Mouse (Mus musculus) embryonic stem cell, embryonic (primary cell): ENCODE measurements at regions not wholly inside any gene's neighbourhood (a gene's known extent, or its start where the extent isn't known, plus 50 kb on each side); places are given as distances from the start of the nearest gene placed in this dataset.

Experiments used
- CTCF ChIA-PET, 4 experiments: fragments of 300-600 bp in 2 of 4; fragments of 350-600 bp in 2 of 4; sonication (Branson Sonifier 250); formaldehyde crosslinking; loops; one replicate each; lab custom pipeline; 2022; ENCODE audit warnings: inconsistent platforms in 2 of 4; lab: Charles Lee
- POLR2A ChIA-PET, 4 experiments: fragments of 300-600 bp in 2 of 4; fragments of 350-600 bp in 2 of 4; sonication (Branson Sonifier 250); formaldehyde crosslinking; loops; one replicate each; lab custom pipeline; 2022; ENCODE audit warnings: antibody characterized with exemption in 4 of 4, inconsistent platforms in 1 of 4; lab: Charles Lee

GRCm38 (mm10) chr12:94420918-94421317 lies 1271.1 kb upstream of the Flrt2 start:
- ChIA-PET CTCF (no interaction called here), POLR2A (no interaction called here)

GRCm38 (mm10) chr12:94421743-94422142 lies 1270.3 kb upstream of the Flrt2 start:
- ChIA-PET POLR2A (interaction anchor here in 1 of 4 experiments (0.7 kb wide), 1 partner anchor 718 kb away, joined by 3 read pairs; no protein-coding TSS in a partner anchor), CTCF (no interaction called here)

DNA sequence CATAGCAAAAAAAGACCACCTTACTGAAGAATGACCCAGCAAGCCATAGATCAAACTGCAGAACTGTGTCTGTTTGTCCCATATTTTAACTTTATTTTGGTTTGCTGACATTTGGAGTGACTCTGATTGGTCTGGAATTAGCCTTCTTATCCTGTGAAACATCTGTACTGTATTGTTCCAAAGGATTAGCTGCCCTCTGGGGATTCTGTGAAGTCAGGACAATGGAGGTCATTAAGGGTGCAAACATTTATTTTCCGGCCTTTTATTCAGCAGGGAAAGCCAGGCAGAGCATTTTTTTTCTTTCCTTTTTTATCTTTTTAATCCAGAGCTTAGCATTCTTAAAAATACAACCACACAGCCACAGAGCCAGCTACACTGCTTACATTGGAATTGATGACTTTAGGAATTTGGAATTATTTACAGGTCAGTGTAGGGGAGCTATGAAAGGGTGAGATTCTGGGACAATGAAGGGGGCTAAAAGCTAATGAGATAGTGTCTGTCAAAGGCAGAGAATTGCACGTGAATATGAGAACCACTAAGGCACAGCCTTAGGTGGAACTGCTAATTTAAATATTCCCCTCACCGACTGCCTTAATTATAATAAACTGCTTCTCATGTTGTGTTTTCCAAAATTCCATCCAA lies 1267.6 kb upstream of the Flrt2 start:
- POLR2A ChIA-PET, result no interaction called here
- CTCF ChIA-PET, result no interaction called here

- POLR2A ChIA-PET, result no interaction called here
- CTCF ChIA-PET, result no interaction called here
Observed at GRCm38 (mm10) chr12:94449517-94449916, 1242.5 kb upstream of the Flrt2 start.

- CTCF ChIA-PET, result no interaction called here
- POLR2A ChIA-PET, result interaction anchor here in 1 of 4 experiments (0.6 kb wide), 1 partner anchor 1051 kb away, joined by 3 read pairs; no protein-coding TSS in a partner anchor
Observed at GRCm38 (mm10) chr12:94468027-94468426, 1224.0 kb upstream of the Flrt2 start.

DNA sequence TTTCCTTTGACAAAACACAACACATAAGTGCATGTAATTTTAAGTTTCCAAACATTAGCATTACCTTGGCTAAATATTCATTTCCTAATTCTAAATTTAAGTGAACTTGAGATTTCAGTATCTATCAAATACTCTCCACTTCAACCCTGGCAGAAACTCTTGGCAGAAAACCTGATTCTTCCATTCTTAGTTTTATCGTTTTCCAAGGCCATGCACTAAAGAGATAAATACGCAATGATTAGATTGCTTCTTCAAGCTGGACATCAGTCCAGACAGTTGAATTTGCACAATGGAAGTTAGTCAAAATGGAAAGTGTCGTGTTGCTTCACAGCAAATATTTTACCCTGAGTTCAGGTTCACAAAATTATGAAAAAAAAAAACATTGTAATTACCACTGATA lies 1223.4 kb upstream of the Flrt2 start:
- ChIA-PET CTCF (no interaction called here), POLR2A (no interaction called here)

GRCm38 (mm10) chr12:94469850-94470249 lies 1222.2 kb upstream of the Flrt2 start:
- POLR2A ChIA-PET, result no interaction called here
- CTCF ChIA-PET, result no interaction called here

GRCm38 (mm10) chr12:94470981-94471380 lies 1221.0 kb upstream of the Flrt2 start:
- ChIA-PET CTCF (no interaction called here), POLR2A (no interaction called here)

GRCm38 (mm10) chr12:94488721-94489120 lies 1203.3 kb upstream of the Flrt2 start:
- ChIA-PET POLR2A (no interaction called here), CTCF (no interaction called here)

- CTCF ChIA-PET, result no interaction called here
- POLR2A ChIA-PET, result no interaction called here
Observed at GRCm38 (mm10) chr12:94508099-94508498, 1183.9 kb upstream of the Flrt2 start.

- ChIA-PET CTCF (no interaction called here), POLR2A (no interaction called here)
Observed at GRCm38 (mm10) chr12:94509855-94510254, 1182.2 kb upstream of the Flrt2 start.

GRCm38 (mm10) chr12:94544706-94545105 lies 1147.3 kb upstream of the Flrt2 start:
- CTCF ChIA-PET, result no interaction called here
- POLR2A ChIA-PET, result no interaction called here

DNA sequence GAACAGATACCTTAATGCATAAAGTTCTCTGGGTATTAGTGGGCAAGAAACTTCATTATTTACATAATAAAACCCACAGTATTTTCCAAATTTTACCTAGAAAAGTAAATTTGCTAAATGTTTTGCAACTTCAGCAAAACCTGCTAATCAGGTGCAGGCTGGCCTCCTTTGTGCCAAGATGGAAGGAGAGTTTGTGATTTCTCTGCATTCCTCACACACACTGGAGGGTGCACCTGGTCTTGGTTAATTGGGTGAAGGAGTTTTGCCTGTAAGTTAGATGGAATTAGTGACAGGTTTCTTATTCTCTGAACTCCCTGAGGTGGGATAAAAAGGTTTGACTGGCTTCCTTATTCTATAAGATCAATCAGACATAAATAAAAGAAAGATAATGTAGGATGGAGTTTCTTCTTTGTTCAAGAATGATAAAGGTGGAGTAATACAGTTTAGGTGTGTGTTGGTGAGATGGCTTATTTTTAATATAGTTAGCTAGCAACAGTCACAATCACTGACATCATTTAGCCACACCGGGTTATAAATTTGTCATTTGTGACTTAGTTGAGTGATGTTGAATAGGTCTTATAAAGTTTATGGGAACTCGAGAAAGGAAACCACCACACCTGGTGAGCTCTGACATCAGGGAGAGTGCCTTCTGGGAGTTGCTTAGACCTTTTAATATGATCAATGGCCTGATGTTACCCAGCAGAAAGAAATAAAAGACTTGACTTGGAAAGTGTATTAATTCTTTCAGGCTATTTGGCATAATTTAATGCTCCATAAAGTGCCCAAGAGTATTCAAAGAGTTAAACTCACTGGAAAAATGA lies 1131.4 kb upstream of the Flrt2 start:
- POLR2A ChIA-PET, result no interaction called here
- CTCF ChIA-PET, result no interaction called here

DNA sequence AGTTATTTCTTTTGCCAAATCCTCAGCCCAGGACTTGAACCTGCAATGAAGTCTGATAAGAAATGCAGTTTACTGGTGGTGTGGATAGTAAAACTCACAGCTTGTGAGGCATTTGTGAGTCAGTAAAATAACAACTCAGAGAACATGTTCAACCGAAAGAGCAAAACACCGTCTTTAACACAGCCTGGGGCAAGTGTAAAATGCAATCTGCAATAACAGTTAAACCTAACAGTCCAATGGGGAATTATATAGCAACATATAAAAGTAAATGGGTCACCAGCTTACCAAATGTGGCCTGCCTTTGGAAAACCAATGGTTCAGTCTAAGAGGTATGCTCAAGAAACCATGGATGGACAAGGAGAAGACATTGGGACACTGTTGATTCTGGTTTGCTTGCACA lies 1117.0 kb upstream of the Flrt2 start:
- ChIA-PET CTCF (no interaction called here), POLR2A (no interaction called here)

- POLR2A ChIA-PET, result no interaction called here
- CTCF ChIA-PET, result no interaction called here
Observed at GRCm38 (mm10) chr12:94580345-94580744, 1111.7 kb upstream of the Flrt2 start.

DNA sequence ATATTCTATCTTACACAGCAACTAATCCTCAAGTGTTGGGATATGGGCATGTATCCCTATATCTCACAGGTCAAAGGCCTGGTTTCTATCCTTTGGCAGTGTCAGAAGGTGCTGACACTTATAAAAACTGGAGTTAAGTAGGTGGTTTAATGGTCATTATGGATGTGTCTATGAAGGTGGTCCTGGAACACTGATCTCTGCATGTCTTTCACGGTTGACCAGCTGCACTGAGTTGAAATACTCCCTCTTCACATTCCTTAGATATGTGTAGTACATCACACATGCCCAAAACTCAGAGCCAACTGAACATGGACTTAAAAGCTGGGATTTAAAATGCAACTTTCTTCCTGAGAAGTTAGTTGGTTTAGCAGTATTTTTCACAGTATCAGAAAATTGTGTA lies 1107.7 kb upstream of the Flrt2 start:
- POLR2A ChIA-PET, result interaction anchor here in 1 of 4 experiments (0.5 kb wide), 1 partner anchor 91 kb away, joined by 3 read pairs; no protein-coding TSS in a partner anchor
- CTCF ChIA-PET, result no interaction called here

GRCm38 (mm10) chr12:94587031-94587430 lies 1105.0 kb upstream of the Flrt2 start:
- POLR2A ChIA-PET, result no interaction called here
- CTCF ChIA-PET, result no interaction called here

- CTCF ChIA-PET, result no interaction called here
- POLR2A ChIA-PET, result no interaction called here
Observed at GRCm38 (mm10) chr12:94588599-94588998, 1103.4 kb upstream of the Flrt2 start.

DNA sequence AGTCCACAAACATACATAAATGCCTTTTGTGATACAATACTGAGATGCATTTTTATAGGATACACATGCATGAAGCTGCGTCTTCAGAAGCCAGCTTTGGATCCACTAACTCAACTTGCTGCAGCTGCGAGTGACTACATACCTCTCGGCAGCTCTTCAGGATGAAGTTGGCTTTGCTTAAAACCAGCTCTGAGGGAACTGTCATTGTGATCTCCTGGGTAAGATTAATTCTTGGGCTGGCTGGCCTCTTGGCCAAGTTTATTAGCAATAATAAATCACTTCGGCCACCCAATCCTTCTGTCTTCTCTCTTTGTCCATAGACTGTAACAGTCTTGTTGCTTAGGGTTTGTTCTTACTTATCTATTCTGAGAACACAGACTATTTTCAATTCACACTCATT lies 1103.0 kb upstream of the Flrt2 start:
- ChIA-PET POLR2A (no interaction called here), CTCF (no interaction called here)

DNA sequence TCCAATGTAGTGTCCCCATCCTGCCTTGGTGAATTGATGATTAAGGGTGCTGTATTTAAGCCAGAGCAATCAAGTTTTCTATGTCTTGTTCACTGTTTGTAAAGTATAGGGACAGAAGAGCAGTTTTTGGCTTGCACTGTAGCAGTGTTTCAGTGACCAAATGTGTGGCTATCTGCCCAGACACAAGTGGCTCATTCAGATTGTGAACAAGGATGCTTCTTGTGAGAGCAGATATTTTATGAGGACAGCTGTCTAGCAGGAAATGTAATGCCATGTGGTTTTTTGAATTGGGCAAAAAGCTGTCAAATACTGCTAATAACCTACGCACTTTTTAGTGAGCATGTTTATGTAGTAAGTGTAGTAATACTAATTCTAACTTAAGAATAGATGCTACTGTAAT lies 1086.5 kb upstream of the Flrt2 start:
- ChIA-PET CTCF (no interaction called here), POLR2A (interaction anchor here in 1 of 4 experiments (0.6 kb wide), 1 partner anchor 8 kb away, joined by 5 read pairs; no protein-coding TSS in a partner anchor)

- CTCF ChIA-PET, result interaction anchor here in 1 of 4 experiments (0.6 kb wide), 1 partner anchor 758 kb away, joined by 3 read pairs; no protein-coding TSS in a partner anchor
Observed at GRCm38 (mm10) chr12:94636555-94636954, 1055.5 kb upstream of the Flrt2 start.

More at GRCm38 (mm10) chr12:94636555-94636954, 1055.5 kb upstream of the Flrt2 start:
- POLR2A ChIA-PET, result interaction anchor here in 1 of 4 experiments (0.8 kb wide), 1 partner anchor 24 kb away, joined by 3 read pairs; no protein-coding TSS in a partner anchor
